Mouse (Mus musculus): Measurements from ENCODE around the gene Atp2a2.

DNA sequence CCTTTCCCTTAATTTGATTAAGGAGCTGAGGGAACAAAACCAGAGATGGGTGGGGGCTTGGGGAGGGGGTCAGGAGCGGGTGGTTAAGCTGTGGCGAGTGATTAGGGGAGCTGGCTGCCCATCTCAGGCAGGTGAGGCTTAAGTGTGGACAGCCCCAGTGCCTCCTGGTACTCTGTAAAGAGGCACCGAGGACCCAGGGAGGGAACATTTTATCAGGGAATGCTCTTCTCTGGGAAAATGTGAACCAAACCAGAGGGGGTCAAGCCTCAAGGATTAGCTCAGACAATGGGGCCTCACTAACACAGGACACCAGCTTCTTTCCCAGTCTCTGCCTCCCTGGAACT is 19.1 kb upstream of the Atp2a2 start:
- TF ChIP-seq CTCF (IDR thresholded peaks at IDR 0.05; ENCODE audit: extremely low read depth, insufficient read length, insufficient replicate concordance, low read depth, low read length): no peak
- no peak for TF ChIP-seq POLR2A (IDR thresholded peaks at IDR 0.05; ENCODE audit: low read depth, low read length)
